Mouse (Mus musculus): ENCODE measurements at regions not wholly inside any gene's neighbourhood (a gene's known extent, or its start where the extent isn't known, plus 50 kb on each side); places are given as distances from the start of the nearest gene placed in this dataset.
"Not testable (repeated sequence)": the region's sequence is repeated elsewhere in the genome, so short reads cannot be mapped to it uniquely, and the experiment has no call there.

DNA sequence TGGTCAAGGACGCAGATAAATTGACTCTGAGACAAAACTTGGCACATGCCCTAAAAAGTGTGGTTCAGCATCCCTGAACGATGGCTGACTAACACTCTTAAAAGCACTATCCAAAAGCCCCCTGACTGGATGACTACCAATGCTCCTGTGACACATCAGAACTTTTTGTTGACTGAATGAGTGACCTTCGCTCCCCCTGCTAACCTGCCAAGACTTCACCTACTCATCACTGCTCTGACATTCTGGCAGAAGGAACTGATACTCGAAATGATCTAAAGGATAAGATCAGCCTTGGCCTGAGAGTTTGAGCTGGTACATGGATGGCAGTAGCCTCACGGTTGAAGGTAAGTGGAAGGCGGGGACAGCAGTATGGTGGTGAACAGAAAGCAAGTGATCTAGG is 62.4 kb upstream of the Tgm3 start:
- not testable (repeated sequence) for TF ChIP-seq CTCF, EP300 (IDR thresholded peaks at IDR 0.05; ENCODE audit: low read depth)

Data from liver, embryonic 14.5 days (tissue).